Mouse (Mus musculus) midbrain, embryonic 16.5 days (tissue): ENCODE measurements around the gene Phb2. TPM values are rescaled to one million over a fixed set of nuclear protein-coding genes. Genes with fewer than 3 reads are reported as not detected.

Source experiments
- ATAC-seq: fragments of 200-750 bp; cut with Nextera tagmentation; 2 replicates; pipeline ENCODE4 v1.8.0; 2017; ENCODE audit warnings: moderate TSS enrichment
- H3K27ac ChIP-seq: fragments of 300-500 bp; sonication (generic); 2 replicates; pipeline ENCODE4 v1.5.1; 2014; ENCODE audit warnings: mild to moderate bottlenecking, low read length, mixed read lengths
- H3K27me3 ChIP-seq: fragments of 300-500 bp; sonication (generic); 2 replicates; pipeline ENCODE4 v1.6.1; 2014; ENCODE audit warnings: low read depth, low read length, mixed read lengths; ENCODE audit not compliant: control insufficient read depth, insufficient read depth
- H3K36me3 ChIP-seq: fragments of 300-500 bp; sonication (generic); 2 replicates; pipeline ENCODE4 v1.6.1; 2014; ENCODE audit warnings: mild to moderate bottlenecking, low read length, moderate library complexity, mixed read lengths; ENCODE audit not compliant: control insufficient read depth, insufficient read depth
- H3K4me1 ChIP-seq: fragments of 300-500 bp; sonication (generic); 2 replicates; pipeline ENCODE4 v1.6.1; 2014; ENCODE audit warnings: mild to moderate bottlenecking, low read length, mixed read lengths; ENCODE audit not compliant: control insufficient read depth, insufficient read depth
- H3K4me2 ChIP-seq: fragments of 300-500 bp; sonication (generic); 2 replicates; pipeline ENCODE4 v1.6.1; 2014; ENCODE audit warnings: mild to moderate bottlenecking, low read length, mixed read lengths
- H3K4me3 ChIP-seq: fragments of 300-500 bp; sonication (generic); 2 replicates; pipeline ENCODE4 v1.5.1; 2014; ENCODE audit warnings: low read depth, mild to moderate bottlenecking, low read length, moderate library complexity, mixed read lengths
- H3K9ac ChIP-seq: fragments of 300-500 bp; sonication (generic); 2 replicates; pipeline ENCODE4 v1.6.1; 2014; ENCODE audit warnings: low read depth, low read length, mixed read lengths
- H3K9me3 ChIP-seq: fragments of 300-500 bp; sonication (generic); replicated peaks from 2 replicates; pipeline ENCODE4 v1.6.1; 2014; ENCODE audit warnings: mild to moderate bottlenecking, low read length, mixed read lengths; ENCODE audit not compliant: control insufficient read depth, poor library complexity, severe bottlenecking
- WGBS: fragments of 180-500 bp; shearing (Covaris S2); extraction: QIAGEN DNeasy Blood & Tissue Kit; methylation state at CpG from one replicate; pipeline ENCODE4 v1.1.7; 2014; 5-methylcytosine and 5-hydroxymethylcytosine counted together
- polyA plus RNA-seq: library from polyadenylated mRNA; unstranded; fragments of >200 nt; fragmentation: Nextera tagmentation; extraction: Ambion mirVana; gene quantifications from 2 replicates; pipeline ENCODE4 v1.2.1, GENCODE M21; 2015

The Phb2 gene
- polyA plus RNA-seq, 1 experiment from 2014 or later = 240 TPM

GRCm38 (mm10) chr6:124729850-124730705 is 17.9 kb downstream of the Phb2 start:
- WGBS = 89% methylated on average over 8 of the region's 8 CpGs
- no peaks in the 10 kb centered on the region for H3K27me3 ChIP-seq
- H3K4me3 ChIP-seq = no peak overlapping the region
- no peaks in the 10 kb centered on the region for H3K4me1 ChIP-seq
- no peaks in the 10 kb centered on the region for H3K9me3 ChIP-seq
- H3K4me2 ChIP-seq = no peak overlapping the region
- H3K9ac ChIP-seq = no peak overlapping the region
- no peak for ATAC-seq
- H3K36me3 ChIP-seq = no peaks in the 10 kb centered on the region
- no peak overlapping the region for H3K27ac ChIP-seq

GRCm38 (mm10) chr6:124731038-124731437 is 18.9 kb downstream of the Phb2 start:
- H3K4me2 ChIP-seq = no peak overlapping the region
- H3K9me3 ChIP-seq = no peaks in the 10 kb centered on the region
- no peaks in the 10 kb centered on the region for H3K4me1 ChIP-seq
- H3K27ac ChIP-seq = no peak overlapping the region
- H3K4me3 ChIP-seq = no peak overlapping the region
- H3K27me3 ChIP-seq = no peaks in the 10 kb centered on the region
- no peak overlapping the region for H3K9ac ChIP-seq
- no peaks in the 10 kb centered on the region for H3K36me3 ChIP-seq
- ATAC-seq = no peak
- WGBS = 87% methylated on average over 7 of the region's 7 CpGs

- no peak for ATAC-seq
- WGBS = 59% methylated on average over 18 of the region's 19 CpGs
Observed at GRCm38 (mm10) chr6:124732476-124733370, 20.6 kb downstream of the Phb2 start.

GRCm38 (mm10) chr6:124734417-124734816 is 22.3 kb downstream of the Phb2 start:
- Histone ChIP-seq H3K27ac (no peak overlapping the region), H3K27me3 (no peaks in the 10 kb centered on the region), H3K9ac (no peak overlapping the region), H3K4me1 (peaks cover 10% of the 10 kb centered on the region), H3K4me3 (no peak overlapping the region), H3K4me2 (no peak overlapping the region), H3K9me3 (no peaks in the 10 kb centered on the region), H3K36me3 (no peaks in the 10 kb centered on the region)
- 88% methylated on average over 3 of the region's 3 CpGs for WGBS
- no peak for ATAC-seq

More at GRCm38 (mm10) chr6:124732476-124733370, 20.6 kb downstream of the Phb2 start:
- H3K27ac ChIP-seq = no peak overlapping the region
- no peaks in the 10 kb centered on the region for H3K4me1 ChIP-seq
- no peaks in the 10 kb centered on the region for H3K9me3 ChIP-seq
- no peak overlapping the region for H3K9ac ChIP-seq
- no peaks in the 10 kb centered on the region for H3K36me3 ChIP-seq
- H3K4me2 ChIP-seq = no peak overlapping the region
- no peaks in the 10 kb centered on the region for H3K27me3 ChIP-seq
- H3K4me3 ChIP-seq = no peak overlapping the region

GRCm38 (mm10) chr6:124737040-124737439 is 24.9 kb downstream of the Phb2 start:
- Histone ChIP-seq H3K27me3 (no peaks in the 10 kb centered on the region), H3K4me3 (no peak overlapping the region), H3K36me3 (no peaks in the 10 kb centered on the region), H3K4me2 (no peak overlapping the region), H3K9ac (no peak overlapping the region), H3K4me1 (peaks cover 24% of the 10 kb centered on the region), H3K9me3 (no peaks in the 10 kb centered on the region), H3K27ac (no peak overlapping the region)
- 93% methylated on average over 11 of the region's 11 CpGs for WGBS
- ATAC-seq = no peak

- H3K4me1 ChIP-seq = peaks cover 25% of the 10 kb centered on the region
- 0 out of 2 replicates have a peak within 1 kb of the TSS, but pooled peaks have one; percentile 25 for H3K9ac ChIP-seq
- no peak within 1 kb of the TSS for H3K4me2 ChIP-seq
- WGBS = 17% methylated on average over 15 of the region's 15 CpGs
- peak within 1 kb of the TSS; percentile 94; the same call in 1 of the 2 replicates for H3K27ac ChIP-seq
- no peaks in the 10 kb centered on the region for H3K9me3 ChIP-seq
- peaks cover 12% of the 10 kb centered on the region for H3K36me3 ChIP-seq
- no peaks in the 10 kb centered on the region for H3K27me3 ChIP-seq
- no peak for ATAC-seq
- no peak within 1 kb of the TSS for H3K4me3 ChIP-seq
Observed at GRCm38 (mm10) chr6:124738511-124739023, 26.4 kb downstream of the Phb2 start, which contains the start of gene Ptpn6. TSS of gene Ptpn6 (minus strand) at chr6:124738714.

GRCm38 (mm10) chr6:124739231-124739796 is 27.2 kb downstream of the Phb2 start:
- Histone ChIP-seq H3K27me3 (no peaks in the 10 kb centered on the region), H3K9ac (no peak overlapping the region), H3K4me2 (peak overlapping the region; percentile 79; the same call in 1 of the 2 replicates), H3K36me3 (peaks cover 17% of the 10 kb centered on the region), H3K4me1 (peaks cover 25% of the 10 kb centered on the region), H3K9me3 (no peaks in the 10 kb centered on the region), H3K27ac (peak overlapping the region; percentile 94), H3K4me3 (no peak overlapping the region; the same call in 1 of the 2 replicates)
- 85% methylated on average over 10 of the region's 10 CpGs for WGBS
- ATAC-seq = no peak

- no peaks in the 10 kb centered on the region for H3K27me3 ChIP-seq
- peak overlapping the region; percentile 94 for H3K27ac ChIP-seq
- peaks cover 21% of the 10 kb centered on the region for H3K36me3 ChIP-seq
- no peaks in the 10 kb centered on the region for H3K9me3 ChIP-seq
- peak overlapping the region; percentile 71 for H3K4me3 ChIP-seq
- under 1% methylated on average over 29 of the region's 29 CpGs for WGBS
- peak; percentile 32 for ATAC-seq
- H3K9ac ChIP-seq = peak overlapping the region; percentile 96
- H3K4me1 ChIP-seq = peaks cover 29% of the 10 kb centered on the region
- H3K4me2 ChIP-seq = peak overlapping the region; percentile 79
Observed at GRCm38 (mm10) chr6:124740211-124740887, 28.2 kb downstream of the Phb2 start.
